Mouse (Mus musculus): ENCODE results near the gene Gm3317.
"Not testable (repeated sequence)": the region's sequence is repeated elsewhere in the genome, so short reads cannot be mapped to it uniquely, and the experiment has no call there.

Gene Gm3317

GRCm38 (mm10) chr14:5164235-5164634 lies at the start of gene Gm3317:
Gene Gm3317, plus strand, starts transcription at chr14:5164535.
- DNase-seq (ENCODE audit: low spot score): not testable (repeated sequence)

GRCm38 (mm10) chr14:5131219-5131618 lies 33.1 kb upstream of the Gm3317 start, which contains the start of gene Gm8279:
Gene Gm8279, plus strand, starts transcription at chr14:5131519.
- DNase-seq (ENCODE audit: low spot score): not testable (repeated sequence)

- not testable (repeated sequence) for DNase-seq (ENCODE audit: low spot score)
Observed at GRCm38 (mm10) chr14:5185493-5185892, 21.2 kb downstream of the Gm3317 start, which contains the start of gene Gm8271. Gene Gm8271, plus strand, starts transcription at chr14:5185793.
